Mouse (Mus musculus): Measurements from ENCODE around the gene Ankrd35.
A peak's percentile ranks its signal among the peaks of the same experiment; 100 is the strongest.

DNA sequence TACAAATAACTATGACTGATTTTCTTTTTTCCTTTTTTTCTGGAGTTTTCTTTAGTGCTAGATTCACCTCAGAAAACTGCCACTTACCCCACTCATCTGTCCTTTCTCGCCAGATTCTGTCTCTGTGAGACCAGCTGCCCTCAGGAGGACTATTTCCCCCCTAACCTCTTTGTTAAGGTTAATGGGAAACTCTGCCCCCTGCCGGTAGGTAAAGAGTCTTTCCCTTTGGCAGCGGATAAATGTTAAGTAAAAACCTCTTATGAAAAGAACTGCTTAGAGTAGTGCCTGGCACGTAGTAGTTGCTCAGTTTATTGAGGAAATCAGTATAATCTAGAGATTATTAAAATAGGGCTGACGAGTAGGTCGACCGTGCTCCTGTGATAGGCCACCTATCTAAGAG is 30.4 kb downstream of the Ankrd35 start:
- TF ChIP-seq CTCF (IDR thresholded peaks at IDR 0.05) (peak; percentile 65), EP300 (IDR thresholded peaks at IDR 0.05) (no peak)

Measured in lung, postnatal 0 days (tissue).